Mouse (Mus musculus) forebrain, embryonic 11.5 days (tissue): ENCODE measurements at regions not wholly inside any gene's neighbourhood (a gene's known extent, or its start where the extent isn't known, plus 50 kb on each side); places are given as distances from the start of the nearest gene placed in this dataset.
A peak's percentile ranks its signal among the peaks of the same experiment; 100 is the strongest.

Source experiments
- ATAC-seq: fragments of 200-750 bp; cut with Nextera tagmentation; replicated peaks from 2 replicates; pipeline ENCODE4 v1.8.0; 2017; ENCODE audit warnings: moderate TSS enrichment; ENCODE audit not compliant: low FRiP score
- DNase-seq: peaks from one replicate; pipeline ENCODE4 v3.0.0-alpha.2; 2017; ENCODE audit warnings: low spot score
- H3K27ac ChIP-seq: fragments of 300-500 bp; sonication (generic); 2 replicates; pipeline ENCODE4 v1.5.1; 2014; ENCODE audit warnings: low read depth, low read length
- H3K27me3 ChIP-seq: fragments of 300-500 bp; sonication (generic); 2 replicates; pipeline ENCODE4 v1.6.1; 2014; ENCODE audit warnings: mild to moderate bottlenecking, low read length, mixed read lengths; ENCODE audit not compliant: control insufficient read depth, insufficient read depth
- H3K36me3 ChIP-seq: fragments of 300-500 bp; sonication (generic); 2 replicates; pipeline ENCODE4 v1.6.1; 2014; ENCODE audit warnings: mild to moderate bottlenecking, low read length, moderate library complexity, mixed read lengths; ENCODE audit not compliant: control insufficient read depth, insufficient read depth
- H3K4me1 ChIP-seq: fragments of 300-500 bp; sonication (generic); replicated peaks from 2 replicates; pipeline ENCODE4 v1.6.1; 2014; ENCODE audit warnings: low read length, mixed read lengths; ENCODE audit not compliant: control insufficient read depth, insufficient read depth
- H3K4me2 ChIP-seq: fragments of 300-500 bp; sonication (generic); 2 replicates; pipeline ENCODE4 v1.6.1; 2014; ENCODE audit warnings: low read depth, mild to moderate bottlenecking, low read length, moderate library complexity, mixed read lengths; ENCODE audit not compliant: severe bottlenecking
- H3K4me3 ChIP-seq: fragments of 300-500 bp; sonication (generic); 2 replicates; pipeline ENCODE4 v1.5.1; 2014; ENCODE audit warnings: low read depth, low read length
- H3K9ac ChIP-seq: fragments of 300-500 bp; sonication (generic); 2 replicates; pipeline ENCODE4 v1.6.1; 2014; ENCODE audit warnings: low read length
- H3K9me3 ChIP-seq: fragments of 300-500 bp; sonication (generic); 2 replicates; pipeline ENCODE4 v1.6.1; 2016; ENCODE audit warnings: low read length, mixed read lengths; ENCODE audit not compliant: control insufficient read depth
- WGBS: fragments of 180-500 bp; shearing (Covaris S2); extraction: QIAGEN DNeasy Blood & Tissue Kit; methylation state at CpG from one replicate; pipeline ENCODE4 v1.1.7; 2014; 5-methylcytosine and 5-hydroxymethylcytosine counted together

DNA sequence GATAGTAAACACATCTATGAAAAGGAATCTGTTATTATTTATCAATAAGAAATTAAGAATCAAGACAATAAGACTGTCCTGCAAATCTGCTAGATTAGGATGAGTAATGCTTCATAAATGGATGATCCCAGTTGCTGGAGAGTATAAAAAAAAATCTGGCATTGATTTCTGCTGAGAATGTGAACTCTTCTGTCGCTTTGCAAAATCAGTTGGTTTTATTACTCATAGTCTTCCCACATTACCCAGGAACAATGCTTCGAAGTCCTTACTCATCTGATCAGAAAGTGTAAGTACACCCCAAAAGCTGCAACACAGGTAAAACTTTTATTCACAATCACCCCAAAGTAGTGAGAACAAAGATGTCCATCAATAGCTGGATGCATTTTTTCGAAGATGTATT is 77.8 kb upstream of the Itprid2 start:
- Histone ChIP-seq H3K9me3 (no peaks in the 10 kb centered on the region), H3K27me3 (no peaks in the 10 kb centered on the region), H3K4me2 (no peak overlapping the region), H3K9ac (no peak overlapping the region), H3K27ac (no peak overlapping the region), H3K4me3 (no peak overlapping the region), H3K4me1 (no peaks in the 10 kb centered on the region), H3K36me3 (no peaks in the 10 kb centered on the region)
- WGBS = 92% methylated on average over 3 of the region's 3 CpGs
- no peak for DNase-seq
- no peak for ATAC-seq

GRCm38 (mm10) chr2:79566280-79566933 is 68.7 kb upstream of the Itprid2 start:
- peak; percentile 49 for DNase-seq
- Histone ChIP-seq H3K4me1 (0 out of 2 replicates have a peak, but pooled peaks cover 4% of the 10 kb centered on the region), H3K9ac (no peak overlapping the region), H3K27ac (no peak overlapping the region), H3K27me3 (no peaks in the 10 kb centered on the region), H3K4me3 (no peak overlapping the region), H3K36me3 (no peaks in the 10 kb centered on the region), H3K4me2 (no peak overlapping the region), H3K9me3 (no peaks in the 10 kb centered on the region)
- 5% methylated on average over 3 of the region's 3 CpGs for WGBS
- ATAC-seq = peak; percentile 55

GRCm38 (mm10) chr2:79567413-79567934 is 67.7 kb upstream of the Itprid2 start:
- H3K4me3 ChIP-seq = no peak overlapping the region
- 0 out of 2 replicates have a peak, but pooled peaks cover 4% of the 10 kb centered on the region for H3K4me1 ChIP-seq
- H3K27me3 ChIP-seq = no peaks in the 10 kb centered on the region
- ATAC-seq (no peak), DNase-seq (no peak)
- H3K36me3 ChIP-seq = no peaks in the 10 kb centered on the region
- H3K4me2 ChIP-seq = no peak overlapping the region
- no peak overlapping the region for H3K27ac ChIP-seq
- H3K9me3 ChIP-seq = no peaks in the 10 kb centered on the region
- 52% methylated on average over 3 of the region's 3 CpGs for WGBS
- H3K9ac ChIP-seq = no peak overlapping the region

GRCm38 (mm10) chr2:79569663-79570062 is 65.5 kb upstream of the Itprid2 start:
- H3K27me3 ChIP-seq = no peaks in the 10 kb centered on the region
- H3K4me3 ChIP-seq = no peak overlapping the region
- no peaks in the 10 kb centered on the region for H3K36me3 ChIP-seq
- no peak for DNase-seq
- 94% methylated on average over 1 of the region's 1 CpGs for WGBS
- 0 out of 2 replicates have a peak, but pooled peaks cover 4% of the 10 kb centered on the region for H3K4me1 ChIP-seq
- H3K9me3 ChIP-seq = no peaks in the 10 kb centered on the region
- H3K9ac ChIP-seq = no peak overlapping the region
- no peak overlapping the region for H3K27ac ChIP-seq
- no peak for ATAC-seq
- no peak overlapping the region for H3K4me2 ChIP-seq

- Histone ChIP-seq H3K36me3 (no peaks in the 10 kb centered on the region), H3K4me2 (no peak overlapping the region), H3K27me3 (no peaks in the 10 kb centered on the region), H3K9me3 (no peaks in the 10 kb centered on the region), H3K4me1 (no peaks in the 10 kb centered on the region), H3K27ac (no peak overlapping the region), H3K4me3 (no peak overlapping the region), H3K9ac (no peak overlapping the region)
- WGBS = 89% methylated on average over 5 of the region's 5 CpGs
- ATAC-seq = no peak
- DNase-seq = no peak
These were observed 63.2 kb upstream of the Itprid2 start for GRCm38 (mm10) chr2:79571910-79572309.

GRCm38 (mm10) chr2:79575074-79575473 is 60.1 kb upstream of the Itprid2 start:
- Histone ChIP-seq H3K4me1 (no peaks in the 10 kb centered on the region), H3K27me3 (no peaks in the 10 kb centered on the region), H3K36me3 (no peaks in the 10 kb centered on the region), H3K9me3 (no peaks in the 10 kb centered on the region), H3K4me3 (no peak overlapping the region), H3K9ac (no peak overlapping the region), H3K4me2 (no peak overlapping the region), H3K27ac (no peak overlapping the region)
- WGBS = 81% methylated on average over 6 of the region's 6 CpGs
- DNase-seq = no peak
- no peak for ATAC-seq

DNA sequence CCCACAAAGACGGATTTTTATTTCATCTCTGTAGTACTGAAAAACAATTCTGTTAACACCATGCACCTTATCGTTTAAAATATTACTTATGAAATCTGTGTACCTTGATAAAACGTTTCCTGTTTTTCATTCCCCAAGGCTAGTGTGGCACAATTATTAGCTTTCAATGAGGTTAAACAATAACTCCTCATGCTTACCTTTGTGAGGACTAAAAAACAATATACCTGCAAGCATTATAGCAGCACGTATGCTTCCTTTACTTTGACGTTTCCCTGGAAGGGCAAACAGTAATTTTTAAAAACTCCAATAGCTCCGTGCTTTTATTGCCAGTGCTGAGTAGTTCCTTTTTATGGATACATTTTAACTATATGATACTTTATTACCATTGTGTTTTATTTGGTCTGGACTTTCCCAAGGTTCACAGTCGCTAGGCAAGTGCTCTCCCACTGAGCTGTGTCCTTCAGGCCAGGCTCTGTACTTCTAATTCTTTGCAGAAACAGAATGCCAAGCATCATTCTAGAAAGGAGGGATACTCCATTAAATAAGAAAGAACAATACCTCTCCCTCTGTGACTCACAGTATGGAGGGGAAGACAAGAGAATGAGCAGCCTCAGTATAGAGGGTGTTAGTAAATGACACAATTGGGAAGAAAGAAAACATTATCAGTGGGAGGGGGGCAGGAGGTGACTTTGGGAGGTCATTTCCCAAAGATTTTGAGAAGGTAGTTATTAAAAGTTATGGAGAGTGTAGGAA is 50.0 kb upstream of the Itprid2 start:
- no peak overlapping the region for H3K4me3 ChIP-seq
- no peak overlapping the region for H3K27ac ChIP-seq
- H3K27me3 ChIP-seq = no peaks in the 10 kb centered on the region
- H3K4me1 ChIP-seq = no peaks in the 10 kb centered on the region
- WGBS = 67% methylated on average over 7 of the region's 7 CpGs
- ATAC-seq (no peak), DNase-seq (no peak)
- no peak overlapping the region for H3K4me2 ChIP-seq
- H3K9me3 ChIP-seq = no peaks in the 10 kb centered on the region
- H3K36me3 ChIP-seq = no peaks in the 10 kb centered on the region
- no peak overlapping the region for H3K9ac ChIP-seq
